Mouse (Mus musculus): ENCODE data around the gene 1700012B09Rik. TPM values are rescaled to one million over a fixed set of nuclear protein-coding genes. Genes with fewer than 3 reads are reported as not detected.
A peak's percentile ranks its signal among the peaks of the same experiment; 100 is the strongest.

Gene 1700012B09Rik
- polyA plus RNA-seq, 3 experiments from 2014 or later = not detected

DNA sequence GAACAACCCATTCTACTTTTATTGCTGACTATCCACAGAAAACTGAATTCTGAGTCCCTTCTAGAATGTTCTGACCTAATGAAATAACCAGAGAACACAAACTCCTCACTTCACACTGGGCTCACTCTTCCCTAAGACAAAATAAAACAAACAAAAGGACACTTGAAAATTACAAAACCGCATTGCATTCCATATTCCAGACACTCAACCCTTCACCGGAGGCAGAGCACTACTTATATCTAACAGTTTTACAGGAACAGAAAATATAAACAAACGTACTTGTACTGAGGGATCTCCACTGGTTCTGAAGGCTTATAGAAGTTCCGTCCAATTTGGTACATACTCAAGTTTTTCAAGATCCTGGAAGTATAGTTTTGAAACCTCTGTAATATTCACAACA, 42.5 kb downstream of the 1700012B09Rik start:
- no peak for ATAC-seq

DNA sequence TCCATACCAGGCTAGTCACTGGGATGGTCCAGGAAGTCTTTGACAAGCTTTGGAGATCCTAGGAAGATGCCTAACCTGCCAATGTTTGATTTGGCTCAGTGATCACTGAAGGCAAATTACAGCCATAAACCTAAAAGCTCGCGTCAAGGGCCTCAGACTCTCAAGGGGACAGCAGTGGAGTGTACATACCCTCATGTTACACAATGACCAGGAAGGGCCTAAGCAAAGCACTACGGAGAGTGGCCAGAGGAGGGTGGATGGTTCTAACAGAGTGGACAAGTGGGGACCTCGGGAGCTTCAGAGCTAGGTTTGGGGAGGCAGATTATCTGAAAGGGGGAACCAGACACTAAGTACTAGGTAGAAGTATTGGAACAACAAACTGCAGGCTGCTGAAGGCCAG, 44.2 kb downstream of the 1700012B09Rik start:
- ATAC-seq = no peak

DNA sequence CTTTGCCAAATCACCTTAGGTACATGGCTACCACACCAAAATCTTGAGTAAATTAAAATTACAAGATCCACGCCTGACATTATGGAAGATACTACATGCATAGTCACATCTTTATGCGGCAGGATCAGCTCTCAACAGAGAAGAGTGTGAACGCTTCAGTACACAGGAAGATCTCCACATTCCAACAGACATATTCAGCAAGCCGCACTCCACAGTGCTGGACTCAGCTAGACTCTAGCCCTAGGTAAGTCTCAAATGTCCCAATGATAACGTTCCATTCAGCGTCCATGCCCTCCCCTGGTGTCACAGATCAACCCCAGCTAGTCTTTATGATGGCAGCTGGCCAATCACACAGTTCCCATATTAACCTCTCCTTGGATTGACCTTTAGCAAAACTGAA, 44.8 kb downstream of the 1700012B09Rik start:
- no peak for ATAC-seq

DNA sequence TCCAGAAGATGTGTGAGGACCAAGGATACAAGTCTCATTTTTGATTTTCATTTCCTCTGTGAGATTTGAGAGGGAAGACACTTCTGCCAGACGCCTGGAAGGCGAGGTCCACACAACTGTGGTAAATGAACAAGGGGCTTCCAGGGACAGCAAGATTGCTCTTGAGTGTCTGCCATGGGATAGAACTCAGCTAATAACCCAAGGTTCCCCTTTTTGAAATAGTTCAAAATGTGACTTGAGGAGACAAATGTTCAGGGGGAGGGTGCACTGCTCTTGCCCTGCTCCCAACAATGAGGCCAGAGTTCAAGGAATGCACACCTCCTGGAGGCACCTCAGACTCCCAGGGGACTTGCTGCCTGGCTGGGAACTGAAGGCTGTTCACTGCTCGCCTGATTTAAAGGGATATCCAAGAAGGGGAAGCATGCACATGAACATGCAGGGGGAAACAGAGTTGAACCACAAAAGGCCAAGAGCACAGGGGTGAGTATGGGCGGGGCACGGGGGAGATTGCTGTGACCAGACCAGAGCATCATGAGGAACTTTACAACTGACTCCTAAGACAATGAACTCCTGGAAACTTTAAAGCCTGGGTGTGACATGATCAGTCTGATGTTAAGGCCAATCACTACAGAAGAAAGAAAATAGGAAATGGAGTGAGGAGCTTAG, 45.9 kb downstream of the 1700012B09Rik start:
- ATAC-seq = no peak

DNA sequence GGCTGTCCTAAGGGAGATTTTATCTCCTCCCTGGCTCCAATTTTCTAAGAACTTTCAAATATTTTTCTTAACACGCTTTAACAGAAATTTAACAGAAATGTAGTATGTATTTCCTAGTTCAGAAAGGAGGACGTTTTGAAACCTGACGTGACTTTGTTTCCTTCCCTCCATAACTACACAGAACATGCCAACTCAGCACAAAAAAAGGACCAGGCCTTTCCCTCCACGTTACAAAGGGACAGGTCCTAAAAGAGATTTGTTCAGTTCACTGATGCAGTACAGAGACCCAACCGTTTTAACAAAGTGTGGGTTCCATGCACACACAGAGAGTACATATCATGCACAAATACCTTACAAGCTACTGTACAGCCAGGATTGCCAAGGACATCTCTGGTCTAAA, 49.2 kb downstream of the 1700012B09Rik start:
- no peak for ATAC-seq

DNA sequence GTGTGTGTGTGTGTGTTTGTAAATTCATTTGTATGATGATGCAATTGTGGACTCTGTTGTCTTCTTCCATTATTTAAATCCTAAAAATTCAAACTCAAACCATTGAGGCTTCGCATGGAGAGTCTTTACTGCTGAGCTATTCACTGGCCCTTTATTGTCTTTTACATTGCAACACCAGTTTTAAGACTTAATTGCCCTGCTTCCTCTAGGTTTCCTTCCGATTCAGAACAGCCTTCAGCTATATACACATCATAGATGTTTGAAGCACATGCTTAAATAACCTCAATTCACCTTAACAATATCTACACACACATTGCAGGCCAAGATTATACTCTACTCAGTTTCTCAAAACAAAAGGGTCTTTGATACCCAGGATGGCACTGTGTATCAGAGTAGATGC, 50.4 kb downstream of the 1700012B09Rik start:
- no peak for ATAC-seq

DNA sequence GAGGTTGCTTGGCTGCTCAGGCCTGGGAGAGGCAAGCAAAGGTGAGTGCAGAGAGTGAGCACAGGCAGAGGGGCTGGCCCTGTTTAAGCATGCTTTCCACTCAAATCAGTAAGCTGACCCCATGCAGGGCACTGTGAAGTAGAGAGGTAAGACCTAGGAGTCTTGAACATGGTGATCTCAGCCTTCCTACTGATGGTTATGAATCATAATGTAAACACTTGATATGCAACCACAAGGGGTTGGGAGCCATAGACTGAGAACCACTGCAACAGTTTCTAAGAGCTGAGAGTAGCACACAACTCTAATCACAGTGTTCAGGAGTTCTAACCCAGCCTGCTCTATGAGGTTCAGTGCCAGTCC, 52.5 kb downstream of the 1700012B09Rik start:
- ATAC-seq = peak; percentile 10

DNA sequence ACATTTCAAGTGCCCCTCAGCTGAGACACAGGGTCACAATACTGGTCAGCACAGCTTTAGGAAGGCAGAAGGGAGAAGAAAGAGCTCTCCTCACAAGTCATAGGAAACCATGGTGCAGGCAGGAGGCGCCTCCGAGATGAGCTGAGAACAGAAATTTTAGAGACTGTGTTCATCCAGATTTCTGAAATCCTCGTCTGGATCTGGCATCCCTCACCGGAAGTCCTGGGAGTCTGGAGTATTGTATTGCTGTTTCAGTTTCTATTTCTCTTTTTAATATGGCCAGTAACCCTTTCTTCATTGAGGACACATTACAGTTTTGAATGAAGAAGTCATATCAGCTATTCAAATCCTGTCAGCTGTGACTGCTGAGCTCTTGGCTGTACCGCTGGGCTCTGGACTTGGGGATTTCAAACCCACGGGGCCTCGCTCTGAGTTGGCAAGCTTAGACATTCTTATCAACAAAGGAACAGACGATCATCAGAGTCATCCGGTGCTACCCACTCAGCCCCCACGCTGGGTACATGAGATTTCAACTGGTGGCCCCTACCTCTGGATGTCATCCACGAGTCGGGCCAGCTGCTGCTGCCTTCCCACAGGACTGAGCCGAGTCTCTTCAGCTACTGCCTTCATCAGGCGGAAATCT, 53.0 kb downstream of the 1700012B09Rik start:
- ATAC-seq = no peak

DNA sequence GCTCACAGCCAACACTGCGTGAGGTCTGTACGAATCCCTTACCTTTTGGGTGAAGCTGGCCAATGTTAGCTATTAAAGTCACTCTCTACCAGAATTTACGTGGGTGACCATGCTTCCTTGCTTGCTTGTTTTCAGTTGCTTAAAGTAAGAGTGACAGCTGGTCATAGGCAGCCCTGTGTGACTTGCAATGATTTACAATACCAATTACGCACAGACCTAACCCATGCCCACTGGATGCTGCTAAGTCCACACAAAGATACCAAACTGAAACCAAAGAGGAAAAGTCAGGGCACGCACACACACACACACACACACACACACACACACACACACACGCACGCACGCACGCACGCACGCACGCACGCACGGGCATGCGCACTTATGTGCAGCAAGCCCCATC, 55.6 kb downstream of the 1700012B09Rik start:
- no peak for ATAC-seq

DNA sequence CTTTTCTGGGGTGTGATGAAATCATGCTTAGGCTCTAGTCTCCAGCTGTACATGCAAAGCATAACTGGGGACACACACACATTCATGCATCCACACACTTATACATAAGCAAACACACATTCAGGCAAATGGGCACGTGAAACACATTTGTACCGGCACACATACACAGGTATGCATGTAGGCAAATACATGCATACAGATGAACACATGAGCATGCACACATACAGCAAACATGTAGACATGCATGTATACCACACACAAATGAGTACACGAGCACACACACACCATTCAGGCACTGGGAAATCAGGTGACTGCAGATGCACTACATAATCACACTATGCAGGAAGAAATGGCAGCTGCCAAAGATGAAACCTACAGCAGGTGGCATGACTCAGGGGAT, 59.9 kb downstream of the 1700012B09Rik start:
- no peak for ATAC-seq

Other genes with a start within 250 kb of the 1700012B09Rik start
- under 1 TPM in 2 of 3 experiments, not detected in 1; 0.04 to 0.72 TPM for gene Amotl1, start 126.0 kb downstream of the 1700012B09Rik start, polyA plus RNA-seq (2017; shearing (Covaris generic))
- under 1 TPM; 0.21 to 0.45 (median 0.28) TPM for gene Piwil4, start 30.3 kb downstream of the 1700012B09Rik start, polyA plus RNA-seq (2017; shearing (Covaris generic))
- not detected for gene Fut4, start 18.6 kb downstream of the 1700012B09Rik start, polyA plus RNA-seq (2017; shearing (Covaris generic))
- 10 to 100 TPM; 18.3 to 28.9 (median 26.6) TPM for gene Mre11a, start 13.6 kb upstream of the 1700012B09Rik start, polyA plus RNA-seq (2017; shearing (Covaris generic))
- 10 to 100 TPM; 20.1 to 41.7 (median 29.0) TPM for gene Ankrd49, start 13.8 kb upstream of the 1700012B09Rik start, polyA plus RNA-seq (2017; shearing (Covaris generic))
- 100 to 1,000 TPM in 1 of 3 experiments, 10 to 100 TPM in 1, 1 to 10 TPM in 1; 1.2 to 109 (median 83.0) TPM for gene Gpr83, start 89.2 kb upstream of the 1700012B09Rik start, polyA plus RNA-seq (2017; shearing (Covaris generic))
- 1,000 to 10,000 TPM in 2 of 3 experiments, 100 to 1,000 TPM in 1; 294 to 1,489 (median 1,424) TPM for gene Izumo1r, start 132.9 kb upstream of the 1700012B09Rik start, polyA plus RNA-seq (2017; shearing (Covaris generic))

All from inflammation-experienced regulatory T-cells, adult 6 months (primary cell).